Mouse (Mus musculus) hindbrain, embryonic 12.5 days (tissue): ENCODE data around the gene Cpeb1. TPM values are rescaled to one million over a fixed set of nuclear protein-coding genes. Genes with fewer than 3 reads are reported as not detected.
A peak's percentile ranks its signal among the peaks of the same experiment; 100 is the strongest.

Experiments
- ATAC-seq: fragments of 200-750 bp; cut with Nextera tagmentation; 2 replicates; pipeline ENCODE4 v1.8.0; 2017; ENCODE audit warnings: moderate TSS enrichment; ENCODE audit not compliant: low FRiP score
- H3K27ac ChIP-seq: fragments of 300-500 bp; sonication (generic); 2 replicates; pipeline ENCODE4 v1.5.1; 2016; ENCODE audit warnings: mild to moderate bottlenecking
- H3K27me3 ChIP-seq: fragments of 300-500 bp; sonication (generic); 2 replicates; pipeline ENCODE4 v1.6.1; 2016; ENCODE audit warnings: mild to moderate bottlenecking
- H3K36me3 ChIP-seq: fragments of 300-500 bp; sonication (generic); 2 replicates; pipeline ENCODE4 v1.6.1; 2016; ENCODE audit warnings: mild to moderate bottlenecking
- H3K4me1 ChIP-seq: fragments of 300-500 bp; sonication (generic); 2 replicates; pipeline ENCODE4 v1.6.1; 2016
- H3K4me2 ChIP-seq: fragments of 300-500 bp; sonication (generic); replicated peaks from 2 replicates; pipeline ENCODE4 v1.6.1; 2016; ENCODE audit warnings: mild to moderate bottlenecking
- H3K4me3 ChIP-seq: fragments of 300-500 bp; sonication (generic); 2 replicates; pipeline ENCODE4 v1.5.1; 2016; ENCODE audit warnings: mild to moderate bottlenecking
- H3K9ac ChIP-seq: fragments of 300-500 bp; sonication (generic); 2 replicates; pipeline ENCODE4 v1.6.1; 2016; ENCODE audit warnings: mild to moderate bottlenecking, moderate library complexity
- H3K9me3 ChIP-seq: fragments of 300-500 bp; sonication (generic); replicated peaks from 2 replicates; pipeline ENCODE4 v1.6.1; 2016; ENCODE audit warnings: mild to moderate bottlenecking
- WGBS: fragments of 180-500 bp; shearing (Covaris S2); methylation state at CpG from one replicate; pipeline ENCODE4 v1.1.7; 2016; 5-methylcytosine and 5-hydroxymethylcytosine counted together
- polyA plus RNA-seq: library from polyadenylated mRNA; unstranded; fragments of >200 nt; fragmentation: Nextera tagmentation; extraction: Ambion mirVana; gene quantifications from 2 replicates; pipeline ENCODE4 v1.2.1, GENCODE M21; 2016

Gene Cpeb1
- polyA plus RNA-seq, 1 experiment from 2014 or later = 2.5 TPM

GRCm38 (mm10) chr7:81338522-81338873 is 116.8 kb downstream of the Cpeb1 start:
- no peak overlapping the region for H3K4me3 ChIP-seq
- peaks cover 55% of the 10 kb centered on the region for H3K36me3 ChIP-seq
- WGBS = 91% methylated on average over 3 of the region's 3 CpGs
- peaks cover 23% of the 10 kb centered on the region for H3K4me1 ChIP-seq
- H3K4me2 ChIP-seq = no peak overlapping the region
- no peak overlapping the region for H3K9ac ChIP-seq
- no peaks in the 10 kb centered on the region for H3K27me3 ChIP-seq
- no peak for ATAC-seq
- no peak overlapping the region for H3K27ac ChIP-seq
- H3K9me3 ChIP-seq = no peaks in the 10 kb centered on the region

- H3K9ac ChIP-seq = no peak overlapping the region
- H3K27ac ChIP-seq = no peak overlapping the region
- peaks cover 18% of the 10 kb centered on the region for H3K4me1 ChIP-seq
- WGBS = 97% methylated on average over 21 of the region's 21 CpGs
- H3K4me3 ChIP-seq = no peak overlapping the region
- ATAC-seq = no peak
- no peaks in the 10 kb centered on the region for H3K9me3 ChIP-seq
- no peak overlapping the region for H3K4me2 ChIP-seq
- no peaks in the 10 kb centered on the region for H3K27me3 ChIP-seq
- H3K36me3 ChIP-seq = peaks cover 51% of the 10 kb centered on the region
Observed at GRCm38 (mm10) chr7:81337785-81338521, 117.3 kb downstream of the Cpeb1 start.

GRCm38 (mm10) chr7:81336432-81336786 is 118.9 kb downstream of the Cpeb1 start:
- H3K4me2 ChIP-seq = 0 out of 2 replicates have a peak overlapping the region, but pooled peaks have one; percentile 11
- H3K9ac ChIP-seq = no peak overlapping the region
- 37% methylated on average over 8 of the region's 8 CpGs for WGBS
- no peaks in the 10 kb centered on the region for H3K27me3 ChIP-seq
- H3K36me3 ChIP-seq = peaks cover 43% of the 10 kb centered on the region
- peak overlapping the region; percentile 79 for H3K27ac ChIP-seq
- no peaks in the 10 kb centered on the region for H3K9me3 ChIP-seq
- ATAC-seq = no peak
- H3K4me3 ChIP-seq = no peak overlapping the region
- H3K4me1 ChIP-seq = peaks cover 11% of the 10 kb centered on the region

GRCm38 (mm10) chr7:81335705-81336431 is 119.4 kb downstream of the Cpeb1 start:
- peaks cover 11% of the 10 kb centered on the region for H3K4me1 ChIP-seq
- H3K9ac ChIP-seq = peak overlapping the region; percentile 29; the same call in 1 of the 2 replicates
- peak; percentile 49; the same call in 1 of the 2 replicates for ATAC-seq
- peaks cover 37% of the 10 kb centered on the region for H3K36me3 ChIP-seq
- no peak overlapping the region for H3K4me3 ChIP-seq
- no peaks in the 10 kb centered on the region for H3K27me3 ChIP-seq
- H3K27ac ChIP-seq = peak overlapping the region; percentile 79
- H3K9me3 ChIP-seq = no peaks in the 10 kb centered on the region
- WGBS = 49% methylated on average over 18 of the region's 18 CpGs
- H3K4me2 ChIP-seq = 0 out of 2 replicates have a peak overlapping the region, but pooled peaks have one; percentile 11

- 88% methylated on average over 7 of the region's 7 CpGs for WGBS
- no peaks in the 10 kb centered on the region for H3K9me3 ChIP-seq
- no peak overlapping the region for H3K9ac ChIP-seq
- H3K27me3 ChIP-seq = no peaks in the 10 kb centered on the region
- no peak overlapping the region for H3K4me2 ChIP-seq
- no peak overlapping the region for H3K27ac ChIP-seq
- H3K4me3 ChIP-seq = no peak overlapping the region
- ATAC-seq = no peak
- peaks cover 12% of the 10 kb centered on the region; the same call in 1 of the 2 replicates for H3K36me3 ChIP-seq
- peaks cover 11% of the 10 kb centered on the region for H3K4me1 ChIP-seq
Observed at GRCm38 (mm10) chr7:81331851-81332250, 123.4 kb downstream of the Cpeb1 start.

- Histone ChIP-seq H3K4me1 (peaks cover 4% of the 10 kb centered on the region), H3K9ac (no peak overlapping the region), H3K4me3 (no peak overlapping the region), H3K27ac (no peak overlapping the region), H3K27me3 (no peaks in the 10 kb centered on the region), H3K4me2 (no peak overlapping the region), H3K9me3 (no peaks in the 10 kb centered on the region), H3K36me3 (peaks cover 12% of the 10 kb centered on the region; the same call in 1 of the 2 replicates)
- WGBS = 22% methylated on average over 3 of the region's 3 CpGs
- ATAC-seq = no peak
Observed at GRCm38 (mm10) chr7:81330767-81331166, 124.5 kb downstream of the Cpeb1 start.

GRCm38 (mm10) chr7:81327661-81328060 is 127.6 kb downstream of the Cpeb1 start:
- Histone ChIP-seq H3K9ac (no peak overlapping the region), H3K4me3 (no peak overlapping the region), H3K36me3 (peaks cover 4% of the 10 kb centered on the region; the same call in 1 of the 2 replicates), H3K27me3 (no peaks in the 10 kb centered on the region), H3K9me3 (no peaks in the 10 kb centered on the region), H3K4me1 (0 out of 2 replicates have a peak, but pooled peaks cover 2% of the 10 kb centered on the region), H3K4me2 (no peak overlapping the region), H3K27ac (no peak overlapping the region)
- no peak for ATAC-seq
- 84% methylated on average over 10 of the region's 10 CpGs for WGBS

GRCm38 (mm10) chr7:81326859-81327258 is 128.4 kb downstream of the Cpeb1 start:
- H3K9me3 ChIP-seq = no peaks in the 10 kb centered on the region
- H3K27me3 ChIP-seq = no peaks in the 10 kb centered on the region
- no peak overlapping the region for H3K27ac ChIP-seq
- ATAC-seq = no peak
- no peak overlapping the region for H3K4me2 ChIP-seq
- 0 out of 2 replicates have a peak, but pooled peaks cover 2% of the 10 kb centered on the region for H3K4me1 ChIP-seq
- no peaks in the 10 kb centered on the region for H3K36me3 ChIP-seq
- 79% methylated on average over 6 of the region's 6 CpGs for WGBS
- H3K9ac ChIP-seq = no peak overlapping the region
- no peak overlapping the region for H3K4me3 ChIP-seq

- no peak for ATAC-seq
- H3K9ac ChIP-seq = no peak overlapping the region
- H3K36me3 ChIP-seq = no peaks in the 10 kb centered on the region
- H3K27ac ChIP-seq = no peak overlapping the region
- H3K4me3 ChIP-seq = no peak overlapping the region
- H3K4me1 ChIP-seq = peaks cover 5% of the 10 kb centered on the region; the same call in 1 of the 2 replicates
- 90% methylated on average over 12 of the region's 12 CpGs for WGBS
- no peaks in the 10 kb centered on the region for H3K9me3 ChIP-seq
- no peaks in the 10 kb centered on the region for H3K27me3 ChIP-seq
- no peak overlapping the region for H3K4me2 ChIP-seq
Observed at GRCm38 (mm10) chr7:81326043-81326442, 129.2 kb downstream of the Cpeb1 start.

- H3K36me3 ChIP-seq = no peaks in the 10 kb centered on the region
- no peak overlapping the region for H3K27ac ChIP-seq
- H3K27me3 ChIP-seq = no peaks in the 10 kb centered on the region
- H3K9ac ChIP-seq = no peak overlapping the region
- 82% methylated on average over 5 of the region's 5 CpGs for WGBS
- no peak overlapping the region for H3K4me2 ChIP-seq
- no peak for ATAC-seq
- no peaks in the 10 kb centered on the region for H3K9me3 ChIP-seq
- no peak overlapping the region for H3K4me3 ChIP-seq
- H3K4me1 ChIP-seq = peaks cover 5% of the 10 kb centered on the region; the same call in 1 of the 2 replicates
Observed at GRCm38 (mm10) chr7:81321776-81322175, 133.5 kb downstream of the Cpeb1 start.

GRCm38 (mm10) chr7:81319749-81320148 is 135.5 kb downstream of the Cpeb1 start:
- Histone ChIP-seq H3K9ac (no peak overlapping the region), H3K4me2 (no peak overlapping the region), H3K4me1 (peaks cover 5% of the 10 kb centered on the region; the same call in 1 of the 2 replicates), H3K27me3 (no peaks in the 10 kb centered on the region), H3K4me3 (no peak overlapping the region), H3K36me3 (no peaks in the 10 kb centered on the region), H3K27ac (no peak overlapping the region), H3K9me3 (no peaks in the 10 kb centered on the region)
- ATAC-seq = no peak
- WGBS = 93% methylated on average over 6 of the region's 6 CpGs

- no peak for ATAC-seq
- H3K4me1 ChIP-seq = no peaks in the 10 kb centered on the region
- H3K27ac ChIP-seq = no peak overlapping the region
- no peak overlapping the region for H3K9ac ChIP-seq
- no peaks in the 10 kb centered on the region for H3K36me3 ChIP-seq
- H3K4me2 ChIP-seq = no peak overlapping the region
- 80% methylated on average over 8 of the region's 8 CpGs for WGBS
- H3K4me3 ChIP-seq = no peak overlapping the region
- no peaks in the 10 kb centered on the region for H3K9me3 ChIP-seq
- H3K27me3 ChIP-seq = no peaks in the 10 kb centered on the region
Observed at GRCm38 (mm10) chr7:81315583-81315982, 139.7 kb downstream of the Cpeb1 start.
